Mouse (Mus musculus): Measurements from ENCODE around the gene Coa3.

GRCm38 (mm10) chr11:101323609-101324008, 44.7 kb upstream of the Coa3 start:
- TF ChIP-seq CTCF (IDR thresholded peaks at IDR 0.05; ENCODE audit: insufficient read depth, low read depth, low read length) (peak; percentile 84), POLR2A (IDR thresholded peaks at IDR 0.05; ENCODE audit: insufficient read depth, low read depth, low read length) (no peak)
